Mouse (Mus musculus): ENCODE data around the gene Mmd2. TPM values are rescaled to one million over a fixed set of nuclear protein-coding genes. Genes with fewer than 3 reads are reported as not detected.

Gene Mmd2
- total and polyA plus RNA-seq, 2 experiments from 2014 or later: 0.08 TPM; not detected in 1

GRCm38 (mm10) chr5:142574323-142575057 lies 34.1 kb downstream of the Mmd2 start:
- Histone ChIP-seq H3K9me3 (replicated peaks; ENCODE audit: control insufficient read depth, low read length) (no peaks in the 10 kb centered on the region), H3K9ac (replicated peaks; ENCODE audit: low read depth, low read length) (no peak overlapping the region), H3K27me3 (ENCODE audit: control insufficient read depth, insufficient read depth, low read length) (no peaks in the 10 kb centered on the region), H3K36me3 (replicated peaks; ENCODE audit: control insufficient read depth, insufficient read depth, low read length) (no peaks in the 10 kb centered on the region), H3K4me1 (ENCODE audit: control insufficient read depth, insufficient read depth) (no peaks in the 10 kb centered on the region), H3K27ac (ENCODE audit: low read depth) (no peak overlapping the region), H3K4me2 (ENCODE audit: low read depth, low read length) (no peak overlapping the region), H3K4me3 (ENCODE audit: low read depth, low read length) (no peak overlapping the region)
- 69% methylated on average over 8 of the region's 8 CpGs for WGBS
- ATAC-seq (ENCODE audit: insufficient read depth, low read depth): no peak
- TF ChIP-seq CTCF (IDR thresholded peaks at IDR 0.05; ENCODE audit: low read depth) (no peak), EP300 (IDR thresholded peaks at IDR 0.05; ENCODE audit: low read depth) (no peak)
- no peak for DNase-seq (ENCODE audit: low spot score)

- H3K4me2 ChIP-seq (ENCODE audit: low read depth, low read length): no peak overlapping the region
- no peaks in the 10 kb centered on the region for H3K27me3 ChIP-seq (ENCODE audit: control insufficient read depth, insufficient read depth, low read length)
- TF ChIP-seq CTCF (IDR thresholded peaks at IDR 0.05; ENCODE audit: low read depth) (no peak), EP300 (IDR thresholded peaks at IDR 0.05; ENCODE audit: low read depth) (no peak)
These were observed 44.0 kb downstream of the Mmd2 start for GRCm38 (mm10) chr5:142564606-142565005.

GRCm38 (mm10) chr5:142560261-142560660 lies 48.3 kb downstream of the Mmd2 start:
- H3K4me3 ChIP-seq (ENCODE audit: low read depth, low read length): no peak overlapping the region
- WGBS: 47% methylated on average over 7 of the region's 7 CpGs
- ATAC-seq (ENCODE audit: insufficient read depth, low read depth): no peak
- H3K27me3 ChIP-seq (ENCODE audit: control insufficient read depth, insufficient read depth, low read length): no peaks in the 10 kb centered on the region
- H3K9ac ChIP-seq (replicated peaks; ENCODE audit: low read depth, low read length): no peak overlapping the region
- no peak for DNase-seq (ENCODE audit: low spot score)
- H3K36me3 ChIP-seq (replicated peaks; ENCODE audit: control insufficient read depth, insufficient read depth, low read length): no peaks in the 10 kb centered on the region
- no peaks in the 10 kb centered on the region for H3K9me3 ChIP-seq (replicated peaks; ENCODE audit: control insufficient read depth, low read length)
- TF ChIP-seq CTCF (IDR thresholded peaks at IDR 0.05; ENCODE audit: low read depth): no peak
- no peaks in the 10 kb centered on the region for H3K4me1 ChIP-seq (ENCODE audit: control insufficient read depth, insufficient read depth)
- H3K27ac ChIP-seq (ENCODE audit: low read depth): no peak overlapping the region
- no peak overlapping the region for H3K4me2 ChIP-seq (ENCODE audit: low read depth, low read length)

More at GRCm38 (mm10) chr5:142564606-142565005, 44.0 kb downstream of the Mmd2 start:
- H3K27ac ChIP-seq (ENCODE audit: low read depth): no peak overlapping the region
- no peak overlapping the region for H3K9ac ChIP-seq (replicated peaks; ENCODE audit: low read depth, low read length)
- DNase-seq (ENCODE audit: low spot score) (no peak), ATAC-seq (ENCODE audit: insufficient read depth, low read depth) (no peak)
- no peak overlapping the region for H3K4me3 ChIP-seq (ENCODE audit: low read depth, low read length)
- H3K36me3 ChIP-seq (replicated peaks; ENCODE audit: control insufficient read depth, insufficient read depth, low read length): no peaks in the 10 kb centered on the region
- H3K9me3 ChIP-seq (replicated peaks; ENCODE audit: control insufficient read depth, low read length): 0 out of 2 replicates have a peak, but pooled peaks cover 4% of the 10 kb centered on the region
- no peaks in the 10 kb centered on the region for H3K4me1 ChIP-seq (ENCODE audit: control insufficient read depth, insufficient read depth)
- 67% methylated on average over 1 of the region's 1 CpGs for WGBS

GRCm38 (mm10) chr5:142557397-142558067 lies 51.1 kb downstream of the Mmd2 start:
- Histone ChIP-seq H3K36me3 (replicated peaks; ENCODE audit: control insufficient read depth, insufficient read depth, low read length) (no peaks in the 10 kb centered on the region), H3K4me2 (ENCODE audit: low read depth, low read length) (no peak overlapping the region), H3K27me3 (ENCODE audit: control insufficient read depth, insufficient read depth, low read length) (no peaks in the 10 kb centered on the region), H3K4me1 (ENCODE audit: control insufficient read depth, insufficient read depth) (no peaks in the 10 kb centered on the region), H3K4me3 (ENCODE audit: low read depth, low read length) (no peak overlapping the region), H3K9me3 (replicated peaks; ENCODE audit: control insufficient read depth, low read length) (no peaks in the 10 kb centered on the region), H3K9ac (replicated peaks; ENCODE audit: low read depth, low read length) (no peak overlapping the region), H3K27ac (ENCODE audit: low read depth) (no peak overlapping the region)
- DNase-seq (ENCODE audit: low spot score) (peak; percentile 51), ATAC-seq (ENCODE audit: insufficient read depth, low read depth) (peak; percentile 73)
- TF ChIP-seq CTCF (IDR thresholded peaks at IDR 0.05; ENCODE audit: low read depth) (peak; percentile 83), EP300 (IDR thresholded peaks at IDR 0.05; ENCODE audit: low read depth) (no peak)
- 28% methylated on average over 16 of the region's 21 CpGs for WGBS

GRCm38 (mm10) chr5:142556721-142557120 lies 51.9 kb downstream of the Mmd2 start:
- 91% methylated on average over 4 of the region's 4 CpGs for WGBS
- TF ChIP-seq CTCF (IDR thresholded peaks at IDR 0.05; ENCODE audit: low read depth) (no peak), EP300 (IDR thresholded peaks at IDR 0.05; ENCODE audit: low read depth) (no peak)

More at GRCm38 (mm10) chr5:142556721-142557120, 51.9 kb downstream of the Mmd2 start:
- no peak overlapping the region for H3K4me2 ChIP-seq (ENCODE audit: low read depth, low read length)
- no peak overlapping the region for H3K9ac ChIP-seq (replicated peaks; ENCODE audit: low read depth, low read length)
- no peaks in the 10 kb centered on the region for H3K27me3 ChIP-seq (ENCODE audit: control insufficient read depth, insufficient read depth, low read length)
- ATAC-seq (ENCODE audit: insufficient read depth, low read depth): no peak
- H3K36me3 ChIP-seq (replicated peaks; ENCODE audit: control insufficient read depth, insufficient read depth, low read length): no peaks in the 10 kb centered on the region
- no peak for DNase-seq (ENCODE audit: low spot score)
- H3K9me3 ChIP-seq (replicated peaks; ENCODE audit: control insufficient read depth, low read length): no peaks in the 10 kb centered on the region
- no peaks in the 10 kb centered on the region for H3K4me1 ChIP-seq (ENCODE audit: control insufficient read depth, insufficient read depth)
- no peak overlapping the region for H3K4me3 ChIP-seq (ENCODE audit: low read depth, low read length)
- no peak overlapping the region for H3K27ac ChIP-seq (ENCODE audit: low read depth)

Measured in heart, postnatal 0 days (tissue).